Mouse (Mus musculus): ENCODE data around the gene Sobp. TPM values are rescaled to one million over a fixed set of nuclear protein-coding genes. Genes with fewer than 3 reads are reported as not detected.

Gene Sobp
- polyA plus RNA-seq, 1 experiment from 2014 or later, result 4.7 TPM

- no peaks in the 10 kb centered on the region for H3K9me3 ChIP-seq
- 0 out of 2 replicates have a peak, but pooled peaks cover 5% of the 10 kb centered on the region for H3K27me3 ChIP-seq
- 87% methylated on average over 4 of the region's 4 CpGs for WGBS
- H3K4me3 ChIP-seq (replicated peaks), result no peak overlapping the region
- H3K27ac ChIP-seq, result no peak overlapping the region
- no peak overlapping the region for H3K4me2 ChIP-seq
- H3K36me3 ChIP-seq, result no peaks in the 10 kb centered on the region
- H3K4me1 ChIP-seq (replicated peaks), result peaks cover 36% of the 10 kb centered on the region
- H3K9ac ChIP-seq (replicated peaks), result no peak overlapping the region
- ATAC-seq (ENCODE audit: insufficient number of reproducible peaks, insufficient read depth, low FRiP score, low TSS enrichment, low read depth), result no peak
These were observed 167.8 kb downstream of the Sobp start for GRCm38 (mm10) chr10:43006534-43006933.

GRCm38 (mm10) chr10:43005677-43006076 is 168.7 kb downstream of the Sobp start:
- Histone ChIP-seq H3K27ac (no peak overlapping the region), H3K36me3 (no peaks in the 10 kb centered on the region), H3K9me3 (no peaks in the 10 kb centered on the region), H3K4me2 (no peak overlapping the region), H3K27me3 (0 out of 2 replicates have a peak, but pooled peaks cover 5% of the 10 kb centered on the region), H3K4me1 (replicated peaks) (peaks cover 38% of the 10 kb centered on the region), H3K4me3 (replicated peaks) (no peak overlapping the region), H3K9ac (replicated peaks) (no peak overlapping the region)
- ATAC-seq (ENCODE audit: insufficient number of reproducible peaks, insufficient read depth, low FRiP score, low TSS enrichment, low read depth), result no peak
- WGBS, result 79% methylated on average over 7 of the region's 7 CpGs

GRCm38 (mm10) chr10:43005031-43005430 is 169.3 kb downstream of the Sobp start:
- Histone ChIP-seq H3K9me3 (no peaks in the 10 kb centered on the region), H3K36me3 (no peaks in the 10 kb centered on the region), H3K27ac (no peak overlapping the region), H3K4me3 (replicated peaks) (no peak overlapping the region), H3K9ac (replicated peaks) (no peak overlapping the region), H3K27me3 (0 out of 2 replicates have a peak, but pooled peaks cover 5% of the 10 kb centered on the region), H3K4me1 (replicated peaks) (peaks cover 34% of the 10 kb centered on the region), H3K4me2 (no peak overlapping the region)
- ATAC-seq (ENCODE audit: insufficient number of reproducible peaks, insufficient read depth, low FRiP score, low TSS enrichment, low read depth), result no peak
- WGBS, result 86% methylated on average over 4 of the region's 4 CpGs

- WGBS, result 90% methylated on average over 16 of the region's 16 CpGs
These were observed 170.1 kb downstream of the Sobp start for GRCm38 (mm10) chr10:43004174-43004734.

GRCm38 (mm10) chr10:43003466-43003757 is 170.9 kb downstream of the Sobp start:
- Histone ChIP-seq H3K36me3 (no peaks in the 10 kb centered on the region), H3K4me3 (replicated peaks) (no peak overlapping the region; the same call in 1 of the 2 replicates), H3K4me2 (peak overlapping the region; percentile 65), H3K9ac (replicated peaks) (no peak overlapping the region), H3K9me3 (no peaks in the 10 kb centered on the region), H3K4me1 (replicated peaks) (peaks cover 34% of the 10 kb centered on the region), H3K27ac (peak overlapping the region; percentile 47; the same call in 1 of the 2 replicates), H3K27me3 (0 out of 2 replicates have a peak, but pooled peaks cover 5% of the 10 kb centered on the region)
- 8% methylated on average over 5 of the region's 5 CpGs for WGBS
- ATAC-seq (ENCODE audit: insufficient number of reproducible peaks, insufficient read depth, low FRiP score, low TSS enrichment, low read depth), result no peak

More at GRCm38 (mm10) chr10:43004174-43004734, 170.1 kb downstream of the Sobp start:
- Histone ChIP-seq H3K4me2 (no peak overlapping the region), H3K4me1 (replicated peaks) (peaks cover 34% of the 10 kb centered on the region), H3K27me3 (0 out of 2 replicates have a peak, but pooled peaks cover 5% of the 10 kb centered on the region), H3K4me3 (replicated peaks) (no peak overlapping the region), H3K9me3 (no peaks in the 10 kb centered on the region), H3K36me3 (no peaks in the 10 kb centered on the region), H3K27ac (peak overlapping the region; percentile 29; the same call in 1 of the 2 replicates), H3K9ac (replicated peaks) (no peak overlapping the region)
- no peak for ATAC-seq (ENCODE audit: insufficient number of reproducible peaks, insufficient read depth, low FRiP score, low TSS enrichment, low read depth)

- Histone ChIP-seq H3K4me1 (replicated peaks) (peaks cover 34% of the 10 kb centered on the region), H3K4me3 (replicated peaks) (peak overlapping the region; percentile 34), H3K9me3 (no peaks in the 10 kb centered on the region), H3K27me3 (0 out of 2 replicates have a peak, but pooled peaks cover 5% of the 10 kb centered on the region), H3K36me3 (no peaks in the 10 kb centered on the region), H3K4me2 (peak overlapping the region; percentile 65), H3K27ac (peak overlapping the region; percentile 74; the same call in 1 of the 2 replicates), H3K9ac (replicated peaks) (no peak overlapping the region; the same call in 1 of the 2 replicates)
- ATAC-seq (ENCODE audit: insufficient number of reproducible peaks, insufficient read depth, low FRiP score, low TSS enrichment, low read depth), result no peak; the same call in 1 of the 2 replicates
- WGBS, result 2% methylated on average over 25 of the region's 25 CpGs
These were observed 171.4 kb downstream of the Sobp start for GRCm38 (mm10) chr10:43002721-43003465.

GRCm38 (mm10) chr10:43002066-43002678 is 172.2 kb downstream of the Sobp start:
- ATAC-seq (ENCODE audit: insufficient number of reproducible peaks, insufficient read depth, low FRiP score, low TSS enrichment, low read depth), result no peak
- peak overlapping the region; percentile 53; the same call in 1 of the 2 replicates for H3K27ac ChIP-seq
- H3K9ac ChIP-seq (replicated peaks), result no peak overlapping the region
- 5% methylated on average over 12 of the region's 13 CpGs for WGBS
- 0 out of 2 replicates have a peak, but pooled peaks cover 5% of the 10 kb centered on the region for H3K27me3 ChIP-seq
- H3K9me3 ChIP-seq, result no peaks in the 10 kb centered on the region
- H3K36me3 ChIP-seq, result no peaks in the 10 kb centered on the region
- peaks cover 34% of the 10 kb centered on the region for H3K4me1 ChIP-seq (replicated peaks)
- H3K4me2 ChIP-seq, result peak overlapping the region; percentile 65
- peak overlapping the region; percentile 34 for H3K4me3 ChIP-seq (replicated peaks)

GRCm38 (mm10) chr10:43001433-43001832 is 172.9 kb downstream of the Sobp start:
- H3K4me1 ChIP-seq (replicated peaks), result peaks cover 38% of the 10 kb centered on the region
- ATAC-seq (ENCODE audit: insufficient number of reproducible peaks, insufficient read depth, low FRiP score, low TSS enrichment, low read depth), result no peak
- no peaks in the 10 kb centered on the region for H3K9me3 ChIP-seq
- no peaks in the 10 kb centered on the region for H3K27me3 ChIP-seq
- no peaks in the 10 kb centered on the region for H3K36me3 ChIP-seq
- H3K4me3 ChIP-seq (replicated peaks), result no peak overlapping the region
- no peak overlapping the region for H3K4me2 ChIP-seq
- H3K9ac ChIP-seq (replicated peaks), result no peak overlapping the region
- H3K27ac ChIP-seq, result no peak overlapping the region
- WGBS, result 73% methylated on average over 3 of the region's 3 CpGs

- H3K27me3 ChIP-seq, result 0 out of 2 replicates have a peak, but pooled peaks cover 3% of the 10 kb centered on the region
- no peaks in the 10 kb centered on the region for H3K36me3 ChIP-seq
- peaks cover 51% of the 10 kb centered on the region for H3K4me1 ChIP-seq (replicated peaks)
- H3K27ac ChIP-seq, result no peak overlapping the region
- H3K9ac ChIP-seq (replicated peaks), result no peak overlapping the region
- no peak for ATAC-seq (ENCODE audit: insufficient number of reproducible peaks, insufficient read depth, low FRiP score, low TSS enrichment, low read depth)
- no peaks in the 10 kb centered on the region for H3K9me3 ChIP-seq
- H3K4me3 ChIP-seq (replicated peaks), result no peak overlapping the region
- WGBS, result 97% methylated on average over 10 of the region's 10 CpGs
- no peak overlapping the region for H3K4me2 ChIP-seq
These were observed 175.0 kb downstream of the Sobp start for GRCm38 (mm10) chr10:42999324-42999723.

GRCm38 (mm10) chr10:42997278-42997677 is 177.1 kb downstream of the Sobp start:
- H3K4me2 ChIP-seq, result no peak overlapping the region
- no peak overlapping the region for H3K4me3 ChIP-seq (replicated peaks)
- H3K9ac ChIP-seq (replicated peaks), result no peak overlapping the region
- H3K9me3 ChIP-seq, result no peaks in the 10 kb centered on the region
- WGBS, result 74% methylated on average over 2 of the region's 2 CpGs
- no peak overlapping the region for H3K27ac ChIP-seq
- ATAC-seq (ENCODE audit: insufficient number of reproducible peaks, insufficient read depth, low FRiP score, low TSS enrichment, low read depth), result no peak
- peaks cover 45% of the 10 kb centered on the region for H3K4me1 ChIP-seq (replicated peaks)
- no peaks in the 10 kb centered on the region for H3K36me3 ChIP-seq
- H3K27me3 ChIP-seq, result peaks cover 17% of the 10 kb centered on the region; the same call in 1 of the 2 replicates

GRCm38 (mm10) chr10:42995484-42995895 is 178.8 kb downstream of the Sobp start:
- Histone ChIP-seq H3K9ac (replicated peaks) (no peak overlapping the region), H3K4me2 (peak overlapping the region; percentile 2; the same call in 1 of the 2 replicates), H3K27me3 (peaks cover 28% of the 10 kb centered on the region; the same call in 1 of the 2 replicates), H3K36me3 (no peaks in the 10 kb centered on the region), H3K4me1 (replicated peaks) (peaks cover 40% of the 10 kb centered on the region), H3K27ac (peak overlapping the region; percentile 73), H3K9me3 (no peaks in the 10 kb centered on the region), H3K4me3 (replicated peaks) (no peak overlapping the region)
- 15% methylated on average over 13 of the region's 13 CpGs for WGBS
- ATAC-seq (ENCODE audit: insufficient number of reproducible peaks, insufficient read depth, low FRiP score, low TSS enrichment, low read depth), result no peak

All from limb, embryonic 12.5 days (tissue).